Mouse (Mus musculus) brown adipose tissue, adult 24 weeks (tissue): ENCODE measurements around the gene Ppip5k1. TPM values are rescaled to one million over a fixed set of nuclear protein-coding genes. Genes with fewer than 3 reads are reported as not detected.
A peak's percentile ranks its signal among the peaks of the same experiment; 100 is the strongest.

Experiments used
- H3K27ac ChIP-seq: fragments of 200-500 bp; replicated peaks from 2 replicates; pipeline ENCODE4 v1.5.1; 2012; ENCODE audit warnings: low read depth, mild to moderate bottlenecking, low read length
- H3K4me1 ChIP-seq: fragments of 200-500 bp; 2 replicates; pipeline ENCODE4 v1.6.1; 2012; ENCODE audit warnings: low read length, mixed read lengths; ENCODE audit not compliant: control insufficient read depth, insufficient read depth, insufficient read length
- H3K4me3 ChIP-seq: fragments of 200-500 bp; 2 replicates; pipeline ENCODE4 v1.5.1; 2012; ENCODE audit warnings: low read depth, mild to moderate bottlenecking, low read length, moderate library complexity; ENCODE audit not compliant: insufficient read depth
- polyA plus RNA-seq: library from polyadenylated mRNA; stranded (reverse); fragments of >200 nt; gene quantifications from 2 replicates; pipeline ENCODE4 v1.2.4, GENCODE M21; 2012; ENCODE audit not compliant: missing spikeins, insufficient read depth, insufficient read length

Gene Ppip5k1
- polyA plus RNA-seq, 1 experiment: 64.8 TPM

DNA sequence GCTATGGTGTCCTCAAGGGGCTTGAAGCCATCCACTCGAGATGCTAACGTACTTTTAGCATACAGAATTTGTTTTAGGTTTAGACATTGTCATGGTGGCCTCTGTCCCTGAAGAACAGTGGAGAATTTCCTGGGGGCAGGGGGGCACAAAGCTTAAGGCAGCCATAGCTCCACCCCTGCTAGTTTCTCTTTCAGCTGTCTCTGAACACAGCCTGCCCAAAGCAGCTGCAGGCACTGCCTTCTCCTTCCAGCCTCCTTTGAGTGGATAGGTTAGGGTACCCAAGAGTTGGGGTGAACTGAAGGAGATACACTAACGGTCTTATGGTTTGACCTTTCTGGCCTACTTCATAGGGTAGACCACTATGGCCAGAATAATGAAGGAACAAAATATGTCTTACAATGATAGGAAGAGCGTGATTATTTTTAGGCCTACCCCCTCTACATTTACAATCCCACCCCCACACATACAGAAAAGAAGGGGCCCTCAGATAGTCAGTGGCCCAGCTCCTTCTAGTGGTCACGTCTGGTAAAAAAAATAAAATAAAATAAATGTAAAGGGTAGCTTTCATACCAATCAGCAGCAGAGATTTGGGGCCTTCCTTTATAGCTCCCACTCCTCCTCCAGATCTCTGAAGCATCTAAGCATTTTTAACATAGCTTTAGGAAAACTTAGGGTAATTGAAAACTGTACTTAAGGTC lies 62.7 kb downstream of the Ppip5k1 start:
- H3K4me3 ChIP-seq: no peak overlapping the region
- H3K4me1 ChIP-seq: peaks cover 6% of the 10 kb centered on the region; the same call in 1 of the 2 replicates
- H3K27ac ChIP-seq: no peak overlapping the region

DNA sequence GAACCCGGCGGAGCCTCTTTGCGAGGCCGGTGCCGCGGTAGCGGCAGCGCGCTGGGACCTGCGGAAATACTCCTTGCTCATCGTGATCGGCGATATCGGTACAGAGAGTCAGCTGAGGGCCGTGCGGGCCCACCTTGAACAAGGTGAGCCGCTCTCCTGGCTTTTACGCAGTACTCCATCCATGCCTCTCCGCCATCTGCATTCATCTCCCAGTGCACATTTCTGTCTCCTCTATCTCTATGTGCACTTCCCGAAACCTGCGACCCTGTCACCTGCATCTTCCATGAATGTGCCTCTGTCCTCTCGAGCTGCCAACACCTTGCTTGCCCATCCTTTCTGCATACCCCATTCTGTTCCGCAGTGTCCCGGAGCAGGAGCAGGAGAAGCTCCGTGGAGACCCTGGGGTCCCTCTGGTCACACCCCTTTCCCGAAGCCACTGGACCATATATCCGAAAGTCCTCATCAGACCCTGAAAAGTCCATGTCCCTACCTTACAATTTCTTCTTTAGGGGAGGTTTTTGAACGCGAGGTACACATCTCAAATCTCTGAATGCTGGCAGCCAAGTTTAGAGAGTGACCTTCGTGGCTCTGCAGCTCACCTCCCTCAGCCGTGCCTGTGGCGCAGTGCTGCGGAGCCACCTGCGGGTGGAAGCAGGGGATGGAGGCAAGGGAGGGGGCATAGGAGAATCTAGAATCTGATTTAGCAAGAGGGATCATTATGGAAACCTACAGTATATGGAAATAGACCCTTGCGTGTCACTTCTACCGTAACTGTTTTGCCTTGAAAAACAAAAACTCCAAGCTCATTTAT lies 65.3 kb downstream of the Ppip5k1 start:
- H3K27ac ChIP-seq: no peak overlapping the region
- peaks cover 6% of the 10 kb centered on the region; the same call in 1 of the 2 replicates for H3K4me1 ChIP-seq
- H3K4me3 ChIP-seq: peak overlapping the region; percentile 60

DNA sequence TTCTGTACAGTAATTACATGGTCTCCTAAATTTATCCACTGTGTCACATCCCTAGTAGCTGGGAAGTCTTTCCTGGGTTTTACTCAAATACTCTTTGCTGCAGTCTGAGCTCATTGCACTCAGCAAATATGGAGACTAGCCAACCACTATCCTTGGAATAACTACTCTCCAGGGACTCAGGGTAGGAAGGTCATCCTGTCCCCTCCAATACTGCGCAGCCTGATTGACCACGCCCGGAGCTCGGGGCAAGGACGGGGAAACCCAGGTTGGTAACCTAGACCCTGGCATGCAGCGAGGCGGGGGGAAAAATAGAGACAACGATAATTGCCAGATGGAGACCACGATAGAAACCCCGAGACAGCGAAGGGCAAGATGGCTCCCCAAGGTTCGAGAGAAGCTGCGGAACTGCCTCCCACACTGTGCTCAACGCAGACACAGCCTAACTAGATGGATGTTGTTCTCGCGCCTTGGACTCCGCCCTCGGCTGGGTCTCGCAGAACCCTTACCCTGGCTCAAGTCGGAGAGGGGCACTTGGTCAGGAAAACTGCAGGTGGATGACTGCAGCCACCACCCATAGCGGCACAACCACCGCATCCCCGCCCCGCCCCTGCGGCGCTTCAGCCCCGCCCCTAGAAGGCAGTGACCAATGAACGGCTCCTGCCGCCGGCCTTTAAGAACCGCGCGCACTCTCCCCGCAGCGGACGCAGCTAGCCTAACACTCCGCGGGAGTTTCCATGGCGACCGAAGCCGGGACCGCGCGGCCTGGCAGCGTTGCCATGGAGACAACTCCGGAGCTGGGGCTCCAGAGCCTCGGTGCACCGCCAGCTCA lies 66.1 kb downstream of the Ppip5k1 start, which contains the start of gene Map1a:
Gene Map1a, plus strand, starts transcription at position 700 of the 829 bp plus-strand sequence.
- H3K4me3 ChIP-seq: peak within 1 kb of the TSS; percentile 60
- H3K27ac ChIP-seq: no peak within 1 kb of the TSS
- H3K4me1 ChIP-seq: peaks cover 1% of the 10 kb centered on the region; the same call in 1 of the 2 replicates

DNA sequence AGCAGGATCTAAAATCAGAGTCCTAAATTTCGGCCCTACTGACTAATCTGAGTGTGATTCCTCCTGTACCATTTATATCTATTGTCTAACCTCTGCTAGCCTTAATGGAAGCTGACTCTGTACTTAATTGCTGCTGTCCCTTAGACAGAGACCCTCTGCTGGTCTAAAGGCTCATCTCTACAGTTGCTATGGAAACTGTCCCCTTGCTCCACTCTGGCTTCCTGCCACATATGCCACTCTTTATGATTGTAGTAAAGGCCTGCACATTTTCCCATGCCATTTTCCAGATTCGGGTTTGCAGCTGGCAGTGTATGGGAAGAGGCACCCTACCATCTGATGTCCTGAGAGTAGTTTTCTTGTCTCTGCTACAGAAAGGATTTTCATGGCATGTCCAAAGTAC lies 67.3 kb downstream of the Ppip5k1 start:
- no peaks in the 10 kb centered on the region for H3K4me1 ChIP-seq
- H3K27ac ChIP-seq: no peak overlapping the region
- no peak overlapping the region for H3K4me3 ChIP-seq

DNA sequence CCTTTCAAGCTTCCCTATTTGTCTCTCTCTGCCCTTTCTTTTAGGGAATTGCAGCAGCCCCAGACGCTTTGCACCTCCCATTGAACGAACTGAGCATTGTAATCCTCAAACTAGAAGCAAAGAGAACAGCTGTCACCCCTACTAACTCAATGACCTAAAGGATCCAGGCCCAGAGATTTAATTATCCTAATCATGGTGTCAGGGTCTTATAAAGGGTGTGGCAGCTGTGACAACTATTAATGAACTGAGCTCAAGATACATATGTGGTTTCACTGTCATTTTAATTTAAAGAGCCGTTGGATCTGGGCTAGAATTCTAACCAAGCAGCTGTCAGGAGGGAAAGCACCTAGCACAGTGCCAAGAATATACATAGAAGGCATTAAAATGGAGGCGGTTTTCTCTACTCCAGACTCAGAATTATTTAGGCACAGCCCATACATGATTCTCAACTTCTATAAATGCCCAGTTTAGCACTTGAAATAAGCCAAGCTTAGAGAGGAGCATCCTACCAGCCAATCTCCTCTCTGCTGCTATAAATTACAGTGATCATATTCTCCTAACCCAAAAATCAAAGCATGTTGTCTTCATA lies 83.2 kb downstream of the Ppip5k1 start:
- no peak overlapping the region for H3K27ac ChIP-seq
- H3K4me1 ChIP-seq: no peaks in the 10 kb centered on the region

DNA sequence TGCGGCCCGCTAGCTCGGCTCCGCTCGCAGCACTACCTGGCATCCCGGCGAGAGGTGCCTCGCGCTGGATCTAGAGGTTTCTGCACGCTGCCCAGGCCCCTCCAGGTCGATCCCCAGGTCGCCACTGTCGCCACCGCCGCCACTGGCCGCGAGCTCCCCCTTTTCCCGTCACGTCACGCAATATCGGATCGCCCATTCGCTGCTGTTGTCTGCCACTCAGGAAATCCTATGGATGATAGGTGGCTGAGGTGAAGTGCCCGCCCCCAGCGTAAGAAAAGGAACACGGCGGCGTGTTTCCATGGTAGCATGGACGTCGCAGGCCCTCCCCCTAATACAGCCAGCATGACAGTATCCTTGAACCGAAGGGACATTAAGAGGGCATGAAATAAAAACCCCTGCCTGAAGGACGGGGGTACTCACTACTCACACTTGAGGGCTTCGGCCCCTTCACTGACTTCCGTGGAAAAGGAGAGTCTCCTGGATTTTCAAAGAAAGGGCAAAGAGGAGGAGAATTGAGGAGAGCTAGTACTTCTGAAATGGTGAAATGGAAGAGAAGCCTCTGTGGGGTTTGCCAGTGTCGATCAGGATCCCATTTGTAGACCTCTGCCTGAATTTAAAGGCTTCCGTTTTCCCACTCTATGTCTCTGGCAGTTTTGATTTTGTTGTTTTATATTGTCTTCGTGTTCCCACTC lies 83.8 kb downstream of the Ppip5k1 start, which contains the start of gene Trp53bp1:
Gene Trp53bp1, minus strand, starts transcription at position 172 of the 692 bp plus-strand sequence.
- H3K4me1 ChIP-seq: no peaks in the 10 kb centered on the region
- H3K4me3 ChIP-seq: peak within 1 kb of the TSS; percentile 85
- H3K27ac ChIP-seq: peak within 1 kb of the TSS; percentile 58

More for the DNA sequence above, 83.2 kb downstream of the Ppip5k1 start:
- peak overlapping the region; percentile 59; the same call in 1 of the 2 replicates for H3K4me3 ChIP-seq

DNA sequence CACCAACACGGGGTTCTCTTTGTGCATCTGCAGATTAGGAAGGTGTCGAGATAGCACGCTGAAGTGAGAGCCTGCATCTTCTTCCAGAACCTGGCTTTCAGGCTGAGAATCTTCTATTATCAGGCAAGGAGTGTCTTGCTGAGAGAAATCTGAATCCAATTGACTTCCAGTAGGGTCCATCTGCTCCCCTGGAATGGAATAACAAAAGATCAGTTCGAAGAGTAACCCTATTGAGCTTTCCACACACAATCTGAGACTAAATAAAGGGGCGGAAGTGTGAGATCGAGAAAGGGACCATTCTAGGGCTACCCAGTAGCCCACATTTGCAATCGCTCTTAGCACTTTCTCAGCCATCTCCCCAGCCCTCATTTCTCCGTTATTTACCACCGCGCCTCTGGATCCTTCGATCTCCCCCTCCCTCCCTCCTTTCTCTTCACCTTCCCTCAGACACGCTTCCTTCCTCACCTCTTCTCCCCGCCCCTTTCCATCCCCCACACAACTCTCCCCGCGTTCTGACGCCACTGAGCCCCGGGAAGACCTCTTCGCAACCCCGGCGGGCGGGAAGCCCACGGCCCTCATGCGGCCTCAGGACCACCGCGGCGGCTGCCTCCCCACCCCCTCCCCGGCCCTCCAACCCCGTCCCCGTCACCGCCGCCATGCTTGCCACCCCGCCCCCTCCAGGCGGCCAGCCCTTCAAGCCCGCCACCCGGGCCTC lies 84.5 kb downstream of the Ppip5k1 start:
- H3K4me3 ChIP-seq: peak overlapping the region; percentile 85
- no peaks in the 10 kb centered on the region for H3K4me1 ChIP-seq
- H3K27ac ChIP-seq: peak overlapping the region; percentile 58

DNA sequence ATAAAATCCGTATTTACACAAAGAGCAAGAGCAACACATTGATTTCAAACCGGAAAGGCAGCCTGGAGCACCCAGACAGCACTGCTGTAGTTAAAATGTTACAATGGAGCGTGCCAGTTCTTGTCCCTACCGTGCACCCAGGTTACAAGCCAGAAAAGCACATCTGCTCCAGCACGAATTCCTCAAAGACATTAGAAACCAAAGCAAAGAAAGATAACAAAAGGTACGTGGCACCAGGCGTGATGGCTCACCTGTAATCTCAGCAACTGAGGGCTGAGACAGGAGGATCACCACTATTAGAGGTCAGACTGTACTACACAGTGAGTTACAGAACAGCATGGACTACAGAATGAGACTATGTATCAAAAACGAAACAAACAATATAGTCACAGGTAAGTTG lies 86.8 kb downstream of the Ppip5k1 start:
- no peak overlapping the region for H3K4me3 ChIP-seq
- H3K27ac ChIP-seq: no peak overlapping the region
- H3K4me1 ChIP-seq: no peaks in the 10 kb centered on the region

Other genes with a start within 250 kb of the Ppip5k1 start
- gene Tgm7, start 245.6 kb downstream of the Ppip5k1 start, polyA plus RNA-seq: not detected in 2 replicates
- gene Adal, start 215.0 kb downstream of the Ppip5k1 start, polyA plus RNA-seq: 9.3 and 9.5 TPM in 2 replicates
- gene Lcmt2, start 214.7 kb downstream of the Ppip5k1 start, polyA plus RNA-seq: 4.9 and 5.9 TPM in 2 replicates
- gene Tubgcp4, start 184.7 kb downstream of the Ppip5k1 start, polyA plus RNA-seq: 12.8 and 16.4 TPM in 2 replicates
- gene Zscan29, start 184.3 kb downstream of the Ppip5k1 start, polyA plus RNA-seq: 6.6 and 8.6 TPM in 2 replicates
- gene Trp53bp1, start 84.0 kb downstream of the Ppip5k1 start, polyA plus RNA-seq: 8.7 and 12.8 TPM in 2 replicates
- 1.2 and 1.5 TPM in 2 replicates for gene Map1a, start 65.8 kb downstream of the Ppip5k1 start, polyA plus RNA-seq
- not detected in 2 replicates for gene Ckmt1, start 2.3 kb upstream of the Ppip5k1 start, polyA plus RNA-seq
- not detected in 2 replicates for gene Strc, start 31.8 kb upstream of the Ppip5k1 start, polyA plus RNA-seq
- 92.2 and 124 TPM in 2 replicates for gene Pdia3, start 58.4 kb upstream of the Ppip5k1 start, polyA plus RNA-seq
- gene Catsper2, start 58.4 kb upstream of the Ppip5k1 start, polyA plus RNA-seq: 3.6 and 4.5 TPM in 2 replicates
- not detected in 2 replicates for gene Ell3, start 88.9 kb upstream of the Ppip5k1 start, polyA plus RNA-seq
- 562 and 583 TPM in 2 replicates for gene Serf2, start 93.8 kb upstream of the Ppip5k1 start, polyA plus RNA-seq
- 114 and 117 TPM in 2 replicates for gene Hypk, start 97.9 kb upstream of the Ppip5k1 start, polyA plus RNA-seq
- not detected in 2 replicates for gene Serinc4, start 101.4 kb upstream of the Ppip5k1 start, polyA plus RNA-seq
- 22.1 and 30.8 TPM in 2 replicates for gene Mfap1b, start 118.7 kb upstream of the Ppip5k1 start, polyA plus RNA-seq
- 17.5 and 19.3 TPM in 2 replicates for gene Mfap1a, start 151.3 kb upstream of the Ppip5k1 start, polyA plus RNA-seq
- 2.2 and 2.3 TPM in 2 replicates for gene Wdr76, start 151.3 kb upstream of the Ppip5k1 start, polyA plus RNA-seq